Mouse (Mus musculus) heart, embryonic 10.5 days (tissue): ENCODE results near the gene Kdm2a. TPM values are rescaled to one million over a fixed set of nuclear protein-coding genes. Genes with fewer than 3 reads are reported as not detected.
A peak's percentile ranks its signal among the peaks of the same experiment; 100 is the strongest.

Experiments
- DNase-seq: peaks from one replicate; pipeline ENCODE4 v3.0.0-alpha.2; 2017; ENCODE audit warnings: low spot score
- H3K27ac ChIP-seq: fragments of 300-500 bp; sonication (generic); 2 replicates; pipeline ENCODE4 v1.5.1; 2016; ENCODE audit warnings: mild to moderate bottlenecking
- H3K27me3 ChIP-seq: fragments of 300-500 bp; sonication (generic); 2 replicates; pipeline ENCODE4 v1.6.1; 2016; ENCODE audit warnings: mild to moderate bottlenecking; ENCODE audit not compliant: poor library complexity, insufficient read depth, severe bottlenecking
- H3K36me3 ChIP-seq: fragments of 300-500 bp; sonication (generic); 2 replicates; pipeline ENCODE4 v1.6.1; 2016; ENCODE audit warnings: mild to moderate bottlenecking, moderate library complexity
- H3K4me1 ChIP-seq: fragments of 300-500 bp; sonication (generic); 2 replicates; pipeline ENCODE4 v1.6.1; 2016; ENCODE audit warnings: mild to moderate bottlenecking
- H3K4me3 ChIP-seq: fragments of 300-500 bp; sonication (generic); 2 replicates; pipeline ENCODE4 v1.5.1; 2016; ENCODE audit warnings: mild to moderate bottlenecking, moderate library complexity
- H3K9me3 ChIP-seq: fragments of 300-500 bp; sonication (generic); 2 replicates; pipeline ENCODE4 v1.6.1; 2016; ENCODE audit warnings: mild to moderate bottlenecking, moderate library complexity
- WGBS: fragments of 180-500 bp; shearing (Covaris S2); methylation state at CpG from one replicate; pipeline ENCODE4 v1.1.7; 2016; 5-methylcytosine and 5-hydroxymethylcytosine counted together
- polyA plus RNA-seq: library from polyadenylated mRNA; unstranded; fragments of >200 nt; fragmentation: Nextera tagmentation; extraction: Ambion mirVana; gene quantifications from 2 replicates; pipeline ENCODE4 v1.2.1, GENCODE M21; 2016

Kdm2a gene
- polyA plus RNA-seq, 1 experiment from 2014 or later: 53.6 TPM

DNA sequence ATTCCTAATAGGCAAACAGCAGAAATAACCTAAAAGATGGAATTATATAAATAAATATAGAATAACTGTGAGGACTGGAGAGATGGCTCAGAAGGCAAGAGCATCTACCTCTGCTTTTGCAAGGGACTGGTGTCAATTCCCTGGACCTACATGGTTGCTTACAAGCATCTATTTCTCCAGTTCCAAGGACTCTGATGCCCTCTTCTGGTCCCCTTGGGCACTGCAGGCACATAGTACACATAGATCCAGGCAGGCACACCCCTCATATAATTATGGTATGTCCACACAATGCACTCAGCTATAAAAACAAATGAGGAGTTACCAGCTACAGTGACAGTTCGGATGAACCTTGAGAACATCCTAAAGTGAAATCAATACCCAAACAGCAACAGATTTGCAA, 118.6 kb downstream of the Kdm2a start:
- Histone ChIP-seq H3K9me3 (no peaks in the 10 kb centered on the region), H3K4me3 (no peak overlapping the region), H3K36me3 (no peaks in the 10 kb centered on the region), H3K27ac (no peak overlapping the region), H3K27me3 (peaks cover 19% of the 10 kb centered on the region), H3K4me1 (peaks cover 19% of the 10 kb centered on the region)
- DNase-seq: no peak
- 89% methylated on average over 1 of the region's 1 CpGs for WGBS

DNA sequence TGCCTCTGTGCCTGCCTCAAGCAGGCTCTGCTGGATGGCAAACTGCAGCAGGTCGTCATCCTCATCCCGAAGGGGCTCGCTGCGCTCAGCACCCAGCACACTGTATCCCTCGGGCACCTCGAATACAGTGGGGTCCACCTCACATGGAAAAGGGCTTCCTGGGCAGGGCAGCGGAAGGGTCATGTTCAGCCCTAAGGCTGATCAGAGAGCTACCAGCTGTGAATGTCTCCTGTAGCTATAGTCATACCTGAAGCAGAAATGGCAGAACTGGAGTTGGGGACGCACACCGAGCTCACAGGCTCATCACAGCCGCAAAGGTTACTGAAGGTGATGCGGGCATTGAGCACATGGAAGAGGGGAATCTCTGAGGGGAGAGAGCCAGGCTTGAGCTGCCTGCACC, 127.1 kb downstream of the Kdm2a start:
- no peak overlapping the region for H3K4me3 ChIP-seq
- peaks cover 9% of the 10 kb centered on the region for H3K4me1 ChIP-seq
- H3K36me3 ChIP-seq: 0 out of 2 replicates have a peak, but pooled peaks cover 4% of the 10 kb centered on the region
- no peak overlapping the region for H3K27ac ChIP-seq
- no peaks in the 10 kb centered on the region for H3K9me3 ChIP-seq
- no peak for DNase-seq
- WGBS: 89% methylated on average over 11 of the region's 11 CpGs
- H3K27me3 ChIP-seq: peaks cover 57% of the 10 kb centered on the region

DNA sequence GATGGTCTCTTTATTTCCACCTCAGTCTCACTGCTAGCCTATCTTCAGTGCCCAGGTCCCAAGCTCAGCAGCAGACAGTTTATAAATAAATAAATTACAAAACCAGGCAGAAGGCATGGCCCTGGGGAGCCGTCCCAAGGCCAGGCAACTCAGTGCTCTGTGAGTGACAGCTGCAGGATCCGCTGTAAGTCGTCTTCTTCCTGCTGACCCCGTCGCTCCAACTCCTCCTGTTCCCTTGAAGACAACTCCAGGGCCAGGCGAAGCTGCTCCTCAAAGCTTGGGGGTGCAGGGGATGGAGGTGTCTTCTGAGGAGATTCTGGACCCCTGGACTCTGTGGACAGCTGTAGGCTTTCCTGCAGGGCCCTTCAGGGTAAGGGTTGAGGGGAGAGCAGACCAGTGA, 127.9 kb downstream of the Kdm2a start:
- Histone ChIP-seq H3K9me3 (no peaks in the 10 kb centered on the region), H3K4me1 (peaks cover 9% of the 10 kb centered on the region), H3K4me3 (no peak overlapping the region), H3K27ac (no peak overlapping the region), H3K36me3 (0 out of 2 replicates have a peak, but pooled peaks cover 4% of the 10 kb centered on the region), H3K27me3 (peaks cover 61% of the 10 kb centered on the region)
- DNase-seq: no peak
- 53% methylated on average over 6 of the region's 6 CpGs for WGBS

DNA sequence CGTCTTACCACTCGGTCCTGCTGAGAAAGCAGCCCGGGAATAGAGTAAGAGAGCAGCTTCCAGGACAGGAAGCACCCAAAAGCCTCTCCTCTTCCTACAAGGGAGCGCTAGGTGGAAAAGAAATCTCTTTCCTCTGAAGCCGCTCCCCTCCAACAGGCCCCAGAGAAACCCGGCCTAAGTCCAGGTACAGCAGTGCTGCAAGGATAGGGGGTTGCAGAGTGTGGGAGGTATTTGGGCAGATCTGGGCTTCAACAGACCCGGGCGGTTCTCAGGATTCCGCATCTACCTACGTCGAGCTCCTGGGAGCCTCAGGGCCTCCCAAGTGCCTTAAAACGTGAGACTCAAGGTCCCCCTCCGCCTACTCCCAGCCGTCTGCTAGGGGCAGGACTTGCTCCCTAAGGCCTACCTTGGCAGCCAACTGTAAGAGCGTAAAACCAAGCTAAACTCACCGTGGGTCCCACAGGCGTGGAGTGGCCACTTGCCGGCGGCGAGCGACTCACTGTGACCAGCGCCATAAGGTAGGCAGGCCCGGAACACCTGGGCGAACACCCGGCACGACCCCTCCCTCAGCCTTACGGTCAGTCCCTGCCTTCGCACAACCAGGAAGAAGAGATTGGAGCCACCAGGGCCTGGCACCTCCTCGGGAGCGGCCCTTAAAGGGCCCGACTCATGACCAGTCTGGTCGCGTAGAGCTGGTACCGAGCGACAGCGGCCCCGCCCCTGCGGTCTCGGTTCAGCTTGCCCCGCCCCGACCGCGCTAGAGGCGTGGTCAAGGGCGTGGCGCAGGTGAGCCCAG, 129.3 kb downstream of the Kdm2a start, which contains the start of gene Ssh3:
Ssh3 (minus strand) TSS at position 615 of the 796 bp plus-strand sequence.
- H3K27me3 ChIP-seq: peaks cover 75% of the 10 kb centered on the region
- peak within 1 kb of the TSS; percentile 26 for H3K27ac ChIP-seq
- H3K4me1 ChIP-seq: peaks cover 10% of the 10 kb centered on the region
- H3K36me3 ChIP-seq: 0 out of 2 replicates have a peak, but pooled peaks cover 4% of the 10 kb centered on the region
- peak within 1 kb of the TSS; percentile 65 for H3K4me3 ChIP-seq
- WGBS: 5% methylated on average over 46 of the region's 46 CpGs
- peak; percentile 83 for DNase-seq
- H3K9me3 ChIP-seq: no peaks in the 10 kb centered on the region

DNA sequence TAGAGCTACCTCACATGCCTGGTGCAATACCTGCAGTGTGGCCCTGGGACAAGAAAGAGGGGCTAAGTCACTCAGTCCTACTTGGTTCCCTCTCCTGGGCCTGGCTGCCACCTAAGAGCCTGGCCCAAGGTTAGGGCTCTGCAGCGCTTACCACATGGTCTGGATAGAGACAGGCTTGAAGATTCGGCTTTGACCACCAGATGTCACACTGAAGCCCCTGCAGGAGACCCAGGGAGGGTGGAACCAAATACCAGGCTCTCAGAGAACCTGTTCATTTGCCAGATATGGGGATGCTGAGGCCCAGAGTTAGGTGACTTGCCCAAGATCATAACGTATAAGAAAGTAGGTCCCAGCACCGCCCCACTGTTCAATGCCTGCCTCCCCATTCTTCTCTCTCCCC, 132.1 kb downstream of the Kdm2a start:
- Histone ChIP-seq H3K27me3 (peaks cover 72% of the 10 kb centered on the region), H3K4me1 (peaks cover 22% of the 10 kb centered on the region), H3K4me3 (no peak overlapping the region), H3K36me3 (0 out of 2 replicates have a peak, but pooled peaks cover 4% of the 10 kb centered on the region), H3K27ac (no peak overlapping the region), H3K9me3 (no peaks in the 10 kb centered on the region)
- WGBS: 53% methylated on average over 4 of the region's 4 CpGs
- DNase-seq: no peak

Other genes with a start within 250 kb of the Kdm2a start
- 135 and 146 TPM in 2 replicates for gene Coro1b, start 249.7 kb downstream of the Kdm2a start, polyA plus RNA-seq
- 1.8 and 4.4 TPM in 2 replicates for gene Ptprcap, start 244.7 kb downstream of the Kdm2a start, polyA plus RNA-seq
- gene Rps6kb2, start 234.9 kb downstream of the Kdm2a start, polyA plus RNA-seq: 53.4 and 57.0 TPM in 2 replicates
- gene Carns1, start 222.8 kb downstream of the Kdm2a start, polyA plus RNA-seq: 2.3 and 2.8 TPM in 2 replicates
- gene Tbc1d10c, start 207.0 kb downstream of the Kdm2a start, polyA plus RNA-seq: 0.94 and 1.5 TPM in 2 replicates
- 876 and 946 TPM in 2 replicates for gene Ppp1ca, start 206.2 kb downstream of the Kdm2a start, polyA plus RNA-seq
- gene Rad9a, start 196.6 kb downstream of the Kdm2a start, polyA plus RNA-seq: 33.0 and 40.0 TPM in 2 replicates
- 2.1 and 3.4 TPM in 2 replicates for gene Clcf1, start 184.0 kb downstream of the Kdm2a start, polyA plus RNA-seq
- not detected in 2 replicates for gene AC109138.7, start 183.9 kb downstream of the Kdm2a start, polyA plus RNA-seq
- 15.5 and 18.7 TPM in 2 replicates for gene Pold4, start 166.4 kb downstream of the Kdm2a start, polyA plus RNA-seq
- gene Ssh3, start 129.1 kb downstream of the Kdm2a start, polyA plus RNA-seq: 2.9 and 3.5 TPM in 2 replicates
- 1.9 and 3.6 TPM in 2 replicates for gene Ankrd13d, start 115.1 kb downstream of the Kdm2a start, polyA plus RNA-seq
- 12.0 and 16.5 TPM in 2 replicates for gene Grk2, start 92.1 kb downstream of the Kdm2a start, polyA plus RNA-seq
- gene Rhod, start 41.1 kb upstream of the Kdm2a start, polyA plus RNA-seq: 24.3 and 28.9 TPM in 2 replicates
- gene Syt12, start 79.2 kb upstream of the Kdm2a start, polyA plus RNA-seq: 0.89 and 0.97 TPM in 2 replicates
- gene 2010003K11Rik, start 100.3 kb upstream of the Kdm2a start, polyA plus RNA-seq: not detected in 2 replicates
- gene Pcx, start 112.2 kb upstream of the Kdm2a start, polyA plus RNA-seq: 21.4 and 25.3 TPM in 2 replicates
- gene Lrfn4, start 217.4 kb upstream of the Kdm2a start, polyA plus RNA-seq: 4.4 and 7.2 TPM in 2 replicates
- 53.1 and 61.9 TPM in 2 replicates for gene Rce1, start 227.4 kb upstream of the Kdm2a start, polyA plus RNA-seq